Mouse (Mus musculus) pancreas, adult 10 weeks (tissue): ENCODE results near the gene Olfr1431. TPM values are rescaled to one million over a fixed set of nuclear protein-coding genes. Genes with fewer than 3 reads are reported as not detected.

Experiments
- polyA plus RNA-seq: library from polyadenylated mRNA; stranded (reverse); fragments of 350-450 nt; fragmentation: Illumina TruSeq; extraction: RNeasy Lipid Tissue Mini Kit (QIAGEN cat#74804); gene quantifications from one replicate; pipeline ENCODE4 v1.2.3, GENCODE M21; 2015; ENCODE audit warnings: low read depth, low replicate concordance; ENCODE audit not compliant: insufficient read depth

The Olfr1431 gene
- not detected for polyA plus RNA-seq

DNA sequence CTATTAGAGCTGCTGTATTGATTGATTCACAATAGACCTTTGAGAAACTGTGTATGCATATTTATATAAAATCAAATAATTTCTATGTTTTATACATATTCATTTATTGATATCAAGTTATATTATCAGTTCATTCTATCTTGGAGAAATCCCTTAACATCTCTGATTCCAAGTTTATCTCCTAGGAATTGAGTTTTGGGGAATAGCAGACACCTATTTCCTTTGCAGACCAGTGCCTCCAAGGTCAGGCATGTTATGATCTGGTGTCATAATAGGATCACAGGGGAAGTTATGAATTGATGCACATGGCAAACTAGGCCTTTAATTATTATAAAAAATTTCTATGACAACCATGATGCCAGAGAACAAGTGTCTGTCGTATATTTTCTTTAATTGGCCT is at the start of gene Olfr1431:
Olfr1431 (plus strand) TSS at position 301 of the 400 bp plus-strand sequence.

DNA sequence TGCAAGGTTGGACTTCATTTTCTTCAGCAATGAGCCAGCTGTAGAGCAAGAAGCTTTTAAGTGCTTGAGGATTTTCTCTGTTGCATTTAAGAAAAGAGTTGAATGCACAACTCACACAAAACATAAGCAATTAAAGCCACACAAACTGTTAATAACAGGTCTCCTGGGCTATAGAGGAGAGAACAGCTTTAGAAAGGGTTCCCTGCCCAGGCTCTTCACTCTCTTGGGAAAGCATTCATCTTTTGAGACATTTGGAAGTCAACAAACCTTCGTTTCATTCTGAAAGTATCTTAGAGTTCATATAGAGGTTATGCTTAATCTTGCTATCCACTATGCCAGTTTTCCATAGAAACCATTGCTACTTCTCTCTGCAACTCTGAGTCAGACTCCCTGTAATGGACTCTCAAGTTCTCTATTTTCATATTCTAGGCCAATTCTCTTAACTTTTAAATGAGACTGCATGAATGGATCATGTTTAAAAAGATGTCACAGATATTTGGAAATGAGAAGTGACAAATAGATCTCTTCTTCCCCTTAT is 30.3 kb upstream of the Olfr1431 start, which contains the start of gene Olfr1555-ps1:
Olfr1555-ps1 (minus strand) TSS at position 51 of the 538 bp plus-strand sequence.

DNA sequence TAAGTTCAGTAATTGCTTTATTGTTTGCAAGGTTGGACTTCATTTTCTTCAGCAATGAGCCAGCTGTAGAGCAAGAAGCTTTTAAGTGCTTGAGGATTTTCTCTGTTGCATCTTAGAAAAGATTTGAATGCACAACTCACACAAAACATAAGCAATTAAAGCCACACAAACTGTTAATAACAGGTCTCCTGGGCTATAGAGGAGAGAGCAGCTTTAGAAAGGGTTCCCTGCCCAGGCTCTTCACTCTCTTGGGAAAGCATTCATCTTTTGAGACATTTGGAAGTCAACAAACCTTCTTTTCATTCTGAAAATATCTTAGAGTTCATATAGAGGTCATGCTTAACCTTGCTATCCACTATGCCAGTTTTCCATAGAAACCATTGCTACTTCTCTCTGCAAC is 32.1 kb downstream of the Olfr1431 start, which contains the start of gene Olfr1432:
Olfr1432 (minus strand) TSS at position 101 of the 400 bp plus-strand sequence.

DNA sequence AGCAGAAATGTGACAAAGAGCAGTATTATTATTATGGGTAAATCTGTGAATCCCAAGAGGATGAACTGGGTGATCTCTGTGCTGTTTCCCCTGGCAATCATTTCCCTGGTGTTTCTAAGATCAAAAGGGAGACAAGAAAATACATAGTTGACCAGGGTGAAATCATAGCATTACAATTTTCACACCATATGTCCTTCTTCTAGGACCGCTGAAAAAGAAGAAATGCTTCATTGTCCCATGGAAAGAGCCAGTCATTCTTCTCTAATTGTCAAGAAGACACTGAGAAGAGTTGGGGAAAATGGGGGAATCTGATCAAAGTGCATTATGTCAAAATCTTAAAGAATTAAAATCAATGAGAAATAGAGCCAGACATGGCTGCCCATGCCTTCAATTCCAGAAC is 41.1 kb downstream of the Olfr1431 start, which contains the start of gene Olfr262:
Olfr262 (minus strand) TSS at position 101 of the 400 bp plus-strand sequence.

GRCm38 (mm10) chr19:12260732-12261131 is 60.3 kb downstream of the Olfr1431 start, which contains the start of gene Olfr235:
Olfr235 (plus strand) TSS chr19:12261032.

Other genes with a start within 250 kb of the Olfr1431 start
- gene Osbp, start 234.7 kb upstream of the Olfr1431 start, polyA plus RNA-seq, result 9.6 TPM
- not detected for gene Olfr1423, start 159.3 kb upstream of the Olfr1431 start, polyA plus RNA-seq
- not detected for gene Olfr1424, start 138.0 kb upstream of the Olfr1431 start, polyA plus RNA-seq
- gene Olfr1425, start 122.9 kb upstream of the Olfr1431 start, polyA plus RNA-seq, result not detected
- not detected for gene Olfr1426, start 108.6 kb upstream of the Olfr1431 start, polyA plus RNA-seq
- not detected for gene Olfr1427, start 97.3 kb upstream of the Olfr1431 start, polyA plus RNA-seq
- gene Olfr1428, start 84.7 kb upstream of the Olfr1431 start, polyA plus RNA-seq, result not detected
- gene Olfr76, start 77.4 kb upstream of the Olfr1431 start, polyA plus RNA-seq, result not detected
- gene Olfr1555-ps1, start 30.5 kb upstream of the Olfr1431 start, polyA plus RNA-seq, result not detected
- not detected for gene Olfr1432, start 32.0 kb downstream of the Olfr1431 start, polyA plus RNA-seq
- gene Olfr262, start 41.0 kb downstream of the Olfr1431 start, polyA plus RNA-seq, result not detected
- not detected for gene Olfr235, start 60.4 kb downstream of the Olfr1431 start, polyA plus RNA-seq
- not detected for gene Olfr1434, start 79.2 kb downstream of the Olfr1431 start, polyA plus RNA-seq
- gene Olfr1436, start 98.5 kb downstream of the Olfr1431 start, polyA plus RNA-seq, result not detected
- not detected for gene Olfr1437, start 124.5 kb downstream of the Olfr1431 start, polyA plus RNA-seq
- not detected for gene Olfr1438-ps1, start 135.3 kb downstream of the Olfr1431 start, polyA plus RNA-seq
- gene Olfr1440, start 186.6 kb downstream of the Olfr1431 start, polyA plus RNA-seq, result not detected
- not detected for gene Olfr1441, start 216.8 kb downstream of the Olfr1431 start, polyA plus RNA-seq
- gene Pfpl, start 227.3 kb downstream of the Olfr1431 start, polyA plus RNA-seq, result not detected